Comparison of ENCODE assay signal across 8 mouse cellular contexts in genomic region chr10:127166771-127167613, GRCm38 (mm10). TPM values are rescaled to one million over a fixed set of nuclear protein-coding genes. Genes with fewer than 3 reads are reported as not detected.
A peak's percentile ranks its signal among the peaks of the same experiment; 100 is the strongest.
DNase-seq lines count a peak whose midpoint lies in the region; ATAC-seq and TF ChIP-seq lines count a peak whose summit lies in the region.

No protein-coding gene starts in this region.

- peak overlapping the region; percentile 74; the same call in 1 of the 2 replicates for H3K4me3 ChIP-seq in heart, embryonic 10.5 days
- H3K4me3 ChIP-seq in MEL (ENCODE audit: control insufficient read depth in 1 of 2, insufficient read depth in 1 of 2, low read depth in 2 of 2, low read length in 2 of 2) = peak overlapping the region; percentile 67 to 68
- H3K4me3 ChIP-seq in hindbrain, embryonic 12.5 days = peak overlapping the region; percentile 68
- peak overlapping the region; percentile 39 for H3K4me3 ChIP-seq in macrophage (ENCODE audit: inconsistent target)

- no peaks in the 10 kb centered on the region for H3K9me3 ChIP-seq in heart, embryonic 10.5 days
- no peaks in the 10 kb centered on the region for H3K9me3 ChIP-seq in MEL (replicated peaks; ENCODE audit: insufficient read depth, low read length)
- no peaks in the 10 kb centered on the region for H3K9me3 ChIP-seq in hindbrain, embryonic 12.5 days (replicated peaks)

- WGBS in heart, embryonic 10.5 days = 15% methylated on average over 15 of the region's 15 CpGs
- WGBS in hindbrain, embryonic 12.5 days = 20% methylated on average over 15 of the region's 15 CpGs
- 34% methylated on average over 15 of the region's 15 CpGs for WGBS in macrophage (ENCODE audit: missing documents)

- TF ChIP-seq CTCF in MEL (IDR thresholded peaks at IDR 0.05 in 2 of 3, conservative IDR thresholded peaks at IDR 0.05 in 1 of 3; ENCODE audit: control insufficient read depth in 1 of 3, insufficient read depth in 1 of 3, low read depth in 2 of 3, low read length in 3 of 3, poor library complexity in 1 of 3, severe bottlenecking in 1 of 3) = no peak

- no peaks in the 10 kb centered on the region for H3K36me3 ChIP-seq in heart, embryonic 10.5 days
- H3K36me3 ChIP-seq in MEL (ENCODE audit: control insufficient read depth in 1 of 2, insufficient read depth in 2 of 2, low read length in 2 of 2) (peaks cover 2 to 11% of the 10 kb centered on the region in 2 experiments; a peak in 3 of 4 replicates), macrophage (ENCODE audit: inconsistent target) (peaks cover 5% of the 10 kb centered on the region)
- H3K36me3 ChIP-seq in hindbrain, embryonic 12.5 days = no peaks in the 10 kb centered on the region

- H3K79me2 ChIP-seq in MEL (ENCODE audit: control insufficient read depth, insufficient read depth, low read length, poor library complexity) (peaks cover 26% of the 10 kb centered on the region), macrophage (ENCODE audit: inconsistent target) (peaks cover 22% of the 10 kb centered on the region)

- no peak for TF ChIP-seq POLR2A in MEL (IDR thresholded peaks at IDR 0.05; ENCODE audit: control insufficient read depth in 1 of 2, insufficient read depth in 1 of 2, low read depth in 1 of 2, low read length in 2 of 2, poor library complexity in 1 of 2)

- no peak for ATAC-seq in hindbrain, embryonic 12.5 days (ENCODE audit: low FRiP score)

- DNase-seq in heart, embryonic 10.5 days (ENCODE audit: low spot score) = no peak
- no peak for DNase-seq in heart, postnatal 4 days
- DNase-seq in MEL (ENCODE audit: low read depth, low spot score) = peak; percentile 68
- DNase-seq in ovary, postnatal 36 days (ENCODE audit: low spot score) = no peak
- DNase-seq in ovary, postnatal 10 days (ENCODE audit: low spot score) = no peak
- no peak for DNase-seq in right cerebral cortex, postnatal 36 days (ENCODE audit: low spot score in 2 of 2)

- TF ChIP-seq EP300 in MEL (IDR thresholded peaks at IDR 0.05; ENCODE audit: low read depth in 1 of 2, low read length in 2 of 2) = peak; percentile 25 to 34; a peak in 2 of 4 replicates

- H3K27me3 ChIP-seq in heart, embryonic 10.5 days (ENCODE audit: insufficient read depth, poor library complexity, severe bottlenecking) = peaks cover 91% of the 10 kb centered on the region
- H3K27me3 ChIP-seq in MEL (ENCODE audit: control insufficient read depth in 1 of 2, insufficient read depth in 2 of 2, low read length in 2 of 2) = no peaks in the 10 kb centered on the region
- peaks cover 71% of the 10 kb centered on the region for H3K27me3 ChIP-seq in hindbrain, embryonic 12.5 days

- no peak for TF ChIP-seq RAD21 in MEL (IDR thresholded peaks at IDR 0.05; ENCODE audit: low read depth, low read length)

- peak overlapping the region; percentile 91 for H3K9ac ChIP-seq in MEL (ENCODE audit: control insufficient read depth, low read depth, low read length, poor library complexity, severe bottlenecking)
- H3K9ac ChIP-seq in hindbrain, embryonic 12.5 days = peak overlapping the region; percentile 87

- no peak overlapping the region for H3K27ac ChIP-seq in heart, embryonic 10.5 days
- H3K27ac ChIP-seq in MEL (ENCODE audit: control insufficient read depth, low read depth, low read length) (peak overlapping the region; percentile 88), macrophage (no peak overlapping the region)
- peak overlapping the region; percentile 86; the same call in 1 of the 2 replicates for H3K27ac ChIP-seq in hindbrain, embryonic 12.5 days

- peak overlapping the region; percentile 99 for H3K4me2 ChIP-seq in hindbrain, embryonic 12.5 days (replicated peaks)

- H3K4me1 ChIP-seq in heart, embryonic 10.5 days = peaks cover 51% of the 10 kb centered on the region
- H3K4me1 ChIP-seq in MEL (ENCODE audit: control insufficient read depth in 1 of 2, insufficient read depth in 2 of 2, low read length in 2 of 2) = peaks cover 0 to 13% of the 10 kb centered on the region in 2 experiments; a peak in 3 of 4 replicates
- peaks cover 16% of the 10 kb centered on the region for H3K4me1 ChIP-seq in hindbrain, embryonic 12.5 days

TF ChIP-seq in MEL, 35 proteins besides CTCF, POLR2A, EP300 and RAD21 (continues in another document):
- TF ChIP-seq MAZ (IDR thresholded peaks at IDR 0.05; ENCODE audit: low read depth, low read length) (no peak), USF1 (IDR thresholded peaks at IDR 0.05; ENCODE audit: low read depth, low read length) (peak; percentile 61), TBP (IDR thresholded peaks at IDR 0.05; ENCODE audit: low read depth, low read length) (no peak), SIN3A (IDR thresholded peaks at IDR 0.05; ENCODE audit: low read length) (peak; percentile 27; the same call in 1 of the 2 replicates), MYC (IDR thresholded peaks at IDR 0.05; ENCODE audit: low read depth, low read length) (peak; percentile 90), BHLHE40 (IDR thresholded peaks at IDR 0.05; ENCODE audit: borderline replicate concordance, low read depth, low read length) (peak; percentile 7; the same call in 1 of the 2 replicates), USF2 (IDR thresholded peaks at IDR 0.05; ENCODE audit: borderline replicate concordance in 1 of 2, insufficient read depth in 1 of 2, low read depth in 1 of 2, low read length in 2 of 2) (no peak)

RNA-seq across cellular contexts. Expression of gene B4galnt1, which starts 2.0 kb away (rescaled TPM):
- 1.5 and 3.6 TPM in 2 replicates for polyA plus RNA-seq in heart, embryonic 10.5 days (2016; fragmentation: Nextera tagmentation; extraction: Ambion mirVana)
- 1 to 10 TPM; 2.2 to 2.7 TPM for total RNA-seq in heart, postnatal 4 days (2021)
- total RNA-seq in MEL (2012; rRNA removed) = 23.7 and 24.6 TPM in 2 replicates
- polyA plus RNA-seq in MEL (2012; ENCODE audit: insufficient read depth in 1 of 2, insufficient read length in 2 of 2, low read depth in 1 of 2, low replicate concordance in 2 of 2, missing spikeins in 1 of 2) = 10 to 100 TPM; 65.8 to 66.0 TPM
- polyA plus RNA-seq in hindbrain, embryonic 12.5 days (2016; fragmentation: Nextera tagmentation; extraction: Ambion mirVana) = 21.6 and 25.8 TPM in 2 replicates
- total RNA-seq in macrophage (2018; cell fraction: chromatin; rRNA removed) = 10 to 100 TPM in 23 of 26 experiments, 1 to 10 TPM in 3; 5.7 to 68.9 (median 24.3) TPM
- 10 to 100 TPM; 29.1 to 74.7 (median 52.3) TPM for total RNA-seq in macrophage (2018; cell fraction: cytosol; rRNA removed)
- 10 to 100 TPM; 25.7 to 91.1 (median 47.9) TPM for total RNA-seq in macrophage (2018; cell fraction: nucleus; rRNA removed)
- polyA plus RNA-seq in macrophage (2018) = 37.2 to 59.2 TPM (median 48.4 TPM) in 3 replicates

RNA-seq across cellular contexts. Expression of gene Slc26a10, which starts 13.5 kb away (rescaled TPM):
- 9.2 and 12.9 TPM in 2 replicates for polyA plus RNA-seq in heart, embryonic 10.5 days (2016; fragmentation: Nextera tagmentation; extraction: Ambion mirVana)
- total RNA-seq in heart, postnatal 4 days (2021) = 10 to 100 TPM; 25.7 to 31.8 TPM
- total RNA-seq in MEL (2012; rRNA removed) = 0.75 and 1.1 TPM in 2 replicates
- polyA plus RNA-seq in MEL (2012; ENCODE audit: insufficient read depth in 1 of 2, insufficient read length in 2 of 2, low read depth in 1 of 2, low replicate concordance in 2 of 2, missing spikeins in 1 of 2) (1 to 10 TPM in 1 of 2 experiments, not detected in 1; 1.3 TPM), macrophage (2018) (1.2 TPM in 1 of 3 replicates, not detected in the others)
- polyA plus RNA-seq in hindbrain, embryonic 12.5 days (2016; fragmentation: Nextera tagmentation; extraction: Ambion mirVana) = 1.2 and 2.2 TPM in 2 replicates
- not detected for total RNA-seq in macrophage (2018; cell fraction: chromatin; rRNA removed)
- under 1 TPM in 17 of 26 experiments, not detected in 9; 0.03 to 0.19 (median 0.09) TPM for total RNA-seq in macrophage (2018; cell fraction: cytosol; rRNA removed)
- under 1 TPM in 1 of 26 experiments, not detected in 25; 0.18 TPM for total RNA-seq in macrophage (2018; cell fraction: nucleus; rRNA removed)

RNA-seq across cellular contexts. Expression of gene Arhgef25, which starts 22.9 kb away (rescaled TPM):
- polyA plus RNA-seq in heart, embryonic 10.5 days (2016; fragmentation: Nextera tagmentation; extraction: Ambion mirVana) = 21.4 and 28.8 TPM in 2 replicates
- 10 to 100 TPM; 19.9 to 21.0 TPM for total RNA-seq in heart, postnatal 4 days (2021)
- 16.9 and 18.3 TPM in 2 replicates for total RNA-seq in MEL (2012; rRNA removed)
- polyA plus RNA-seq in MEL (2012; ENCODE audit: insufficient read depth in 1 of 2, insufficient read length in 2 of 2, low read depth in 1 of 2, low replicate concordance in 2 of 2, missing spikeins in 1 of 2) (10 to 100 TPM in 1 of 2 experiments, not detected in 1; 44.6 TPM), macrophage (2018) (not detected in 3 replicates)
- polyA plus RNA-seq in hindbrain, embryonic 12.5 days (2016; fragmentation: Nextera tagmentation; extraction: Ambion mirVana) = 52.2 and 61.4 TPM in 2 replicates
- 1 to 10 TPM in 2 of 26 experiments, under 1 TPM in 4, not detected in 20; 0.26 to 8.3 (median 0.79) TPM for total RNA-seq in macrophage (2018; cell fraction: chromatin; rRNA removed)
- under 1 TPM in 4 of 26 experiments, not detected in 22; 0.05 to 0.10 (median 0.09) TPM for total RNA-seq in macrophage (2018; cell fraction: cytosol; rRNA removed)
- 1 to 10 TPM in 2 of 26 experiments, under 1 TPM in 1, not detected in 23; 0.40 to 2.2 (median 1.6) TPM for total RNA-seq in macrophage (2018; cell fraction: nucleus; rRNA removed)

RNA-seq across cellular contexts. Expression of gene Dtx3, which starts 28.5 kb away (rescaled TPM):
- polyA plus RNA-seq in heart, embryonic 10.5 days (2016; fragmentation: Nextera tagmentation; extraction: Ambion mirVana) = 78.4 and 91.4 TPM in 2 replicates
- 10 to 100 TPM; 50.0 to 53.8 TPM for total RNA-seq in heart, postnatal 4 days (2021)
- total RNA-seq in MEL (2012; rRNA removed) = 24.1 and 30.5 TPM in 2 replicates
- polyA plus RNA-seq in MEL (2012; ENCODE audit: insufficient read depth in 1 of 2, insufficient read length in 2 of 2, low read depth in 1 of 2, low replicate concordance in 2 of 2, missing spikeins in 1 of 2) (100 to 1,000 TPM in 1 of 2 experiments, not detected in 1; 107 TPM), macrophage (2018) (10.9 to 46.7 TPM (median 15.1 TPM) in 3 replicates)
- polyA plus RNA-seq in hindbrain, embryonic 12.5 days (2016; fragmentation: Nextera tagmentation; extraction: Ambion mirVana) = 199 and 203 TPM in 2 replicates
- total RNA-seq in macrophage (2018; cell fraction: chromatin; rRNA removed) = 100 to 1,000 TPM in 2 of 26 experiments, 10 to 100 TPM in 24; 31.0 to 122 (median 61.3) TPM
- total RNA-seq in macrophage (2018; cell fraction: cytosol; rRNA removed) = 10 to 100 TPM in 16 of 26 experiments, 1 to 10 TPM in 10; 5.7 to 32.8 (median 14.5) TPM
- total RNA-seq in macrophage (2018; cell fraction: nucleus; rRNA removed) = 100 to 1,000 TPM in 11 of 26 experiments, 10 to 100 TPM in 15; 33.8 to 234 (median 81.8) TPM

RNA-seq across cellular contexts. Expression of gene Pip4k2c, which starts 44.4 kb away (rescaled TPM):
- 27.9 and 29.3 TPM in 2 replicates for polyA plus RNA-seq in heart, embryonic 10.5 days (2016; fragmentation: Nextera tagmentation; extraction: Ambion mirVana)
- total RNA-seq in heart, postnatal 4 days (2021) = 10 to 100 TPM; 25.7 to 26.6 TPM
- total RNA-seq in MEL (2012; rRNA removed) = 31.1 and 31.9 TPM in 2 replicates
- 10 to 100 TPM in 1 of 2 experiments, not detected in 1; 58.2 TPM for polyA plus RNA-seq in MEL (2012; ENCODE audit: insufficient read depth in 1 of 2, insufficient read length in 2 of 2, low read depth in 1 of 2, low replicate concordance in 2 of 2, missing spikeins in 1 of 2)
- 23.2 and 24.9 TPM in 2 replicates for polyA plus RNA-seq in hindbrain, embryonic 12.5 days (2016; fragmentation: Nextera tagmentation; extraction: Ambion mirVana)
- total RNA-seq in macrophage (2018; cell fraction: chromatin; rRNA removed) = 10 to 100 TPM in 23 of 26 experiments, 1 to 10 TPM in 3; 6.7 to 41.3 (median 22.5) TPM
- 10 to 100 TPM; 35.9 to 59.0 (median 46.8) TPM for total RNA-seq in macrophage (2018; cell fraction: cytosol; rRNA removed)
- total RNA-seq in macrophage (2018; cell fraction: nucleus; rRNA removed) = 10 to 100 TPM; 19.1 to 51.7 (median 31.5) TPM
- polyA plus RNA-seq in macrophage (2018) = 33.0 to 42.7 TPM (median 40.2 TPM) in 3 replicates

Comparison
In these comparisons a context has a peak if more than half of its experiments do, and no peak if none do; other contexts are left out.
1. H3K27ac ChIP-seq: peak in MEL (single experiment) and hindbrain, embryonic 12.5 days (single experiment); none in heart, embryonic 10.5 days (single experiment) and macrophage (single experiment).
2. Peak in every context shown above with its lines, with median percentiles within 50 percentile points of each other: H3K4me3 ChIP-seq.